Mouse (Mus musculus): ENCODE measurements around the gene Bckdk.

DNA sequence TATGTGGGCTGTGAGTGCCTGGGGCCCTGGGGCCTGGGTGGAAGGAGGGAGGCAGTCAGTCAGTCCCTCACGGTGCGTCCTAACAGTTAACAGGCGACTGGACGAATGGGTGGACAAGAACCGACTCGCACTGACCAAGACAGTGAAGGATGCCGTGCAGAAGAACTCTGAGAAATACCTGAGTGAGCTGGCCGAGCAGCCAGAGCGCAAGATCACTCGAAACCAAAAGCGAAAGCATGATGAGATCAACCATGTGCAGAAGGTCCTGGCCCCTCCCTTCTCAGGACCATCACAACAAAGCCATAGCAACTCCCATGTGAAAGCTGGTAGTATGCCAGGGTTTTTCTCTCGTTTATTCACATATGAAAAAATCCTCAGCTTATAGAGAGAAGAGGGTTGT, 11.4 kb downstream of the Bckdk start:
- no peak for TF ChIP-seq POLR2A (IDR thresholded peaks at IDR 0.05; ENCODE audit: borderline replicate concordance, extremely low read depth, low read depth, low read length)
- TF ChIP-seq CTCF (IDR thresholded peaks at IDR 0.05; ENCODE audit: insufficient read depth, low read length) = no peak
